In the genomic region with DNA sequence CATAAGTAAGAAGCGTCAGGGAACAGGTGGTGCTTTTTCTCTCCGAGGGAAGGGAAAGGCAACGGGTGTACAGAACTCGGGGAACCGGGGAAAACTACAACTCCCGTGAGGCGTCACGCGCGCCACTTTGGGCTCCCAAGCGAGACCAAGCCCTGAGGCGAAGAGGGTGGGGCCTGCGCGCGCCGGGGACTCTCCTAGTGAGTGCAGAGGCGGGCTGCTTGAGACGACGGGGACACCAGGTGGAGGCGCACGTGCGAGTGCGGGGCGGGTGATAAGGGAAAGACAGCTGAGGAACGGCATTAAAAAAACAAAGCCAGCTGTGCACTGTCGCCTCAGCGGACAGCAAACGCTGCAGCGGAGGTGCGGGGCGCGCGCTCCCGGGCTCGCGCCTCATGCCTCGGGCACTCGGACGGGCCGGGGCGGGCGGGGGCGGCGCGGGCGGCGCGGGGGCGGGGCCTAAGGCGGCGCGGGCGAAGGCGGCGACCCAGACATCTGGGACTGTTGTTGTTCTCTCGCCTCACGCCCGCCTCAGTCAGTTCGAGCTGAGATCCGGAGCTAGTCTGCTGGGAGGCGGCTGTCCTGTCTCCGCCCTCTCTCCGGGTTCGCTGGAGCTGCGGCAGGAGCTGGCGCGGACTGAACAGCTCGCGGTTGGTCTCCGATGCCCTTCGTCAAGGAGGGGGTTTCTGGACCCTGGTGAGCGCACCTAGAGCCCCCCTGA, we compare ENCODE assay signal across 8 mouse cellular contexts. TPM values are rescaled to one million over a fixed set of nuclear protein-coding genes. Genes with fewer than 3 reads are reported as not detected.
DNase-seq lines count a peak whose midpoint lies in the region; ATAC-seq lines count a peak whose summit lies in the region.

A gene (plus strand): TSS at position 237 of the 718 bp plus-strand sequence.

- peak within 1 kb of the TSS; percentile 93 for H3K4me3 ChIP-seq in hindbrain, embryonic 14.5 days (replicated peaks; ENCODE audit: low read length)

- H3K9me3 ChIP-seq in hindbrain, embryonic 14.5 days (ENCODE audit: control insufficient read depth, low read length) = no peaks in the 10 kb centered on the region

- peaks cover 19% of the 10 kb centered on the region; the same call in 1 of the 2 replicates for H3K4me1 ChIP-seq in hindbrain, embryonic 14.5 days (replicated peaks; ENCODE audit: control insufficient read depth, insufficient read depth, low read length)

- WGBS in hindbrain, embryonic 14.5 days = under 1% methylated on average over 71 of the region's 72 CpGs

- H3K27me3 ChIP-seq in hindbrain, embryonic 14.5 days (ENCODE audit: control insufficient read depth, insufficient read depth, low read length) = no peaks in the 10 kb centered on the region

- peak; percentile 97 for DNase-seq in R1 (ENCODE audit: low read depth, low spot score)
- peak; percentile 98 for DNase-seq in cerebellum, postnatal 25 days
- peak; percentile 92 to 95 for DNase-seq in frontal cortex, postnatal 25 days (ENCODE audit: low spot score in 2 of 2)
- DNase-seq in hindbrain, embryonic 14.5 days (ENCODE audit: low spot score) = peak; percentile 94
- peak; percentile 96 to 97 for DNase-seq in layer of hippocampus, postnatal 36 days
- peak; percentile 99 for DNase-seq in lung, postnatal 36 days
- DNase-seq in retina, postnatal 1 day = peak; percentile 97
- peak; percentile 95 to 99 for DNase-seq in urinary bladder, adult 18-20 months (ENCODE audit: low spot score in 2 of 2)

- no peaks in the 10 kb centered on the region for H3K36me3 ChIP-seq in hindbrain, embryonic 14.5 days (replicated peaks; ENCODE audit: control insufficient read depth, insufficient read depth)

- H3K4me2 ChIP-seq in hindbrain, embryonic 14.5 days (replicated peaks) = peak within 1 kb of the TSS; percentile 77

- ATAC-seq in hindbrain, embryonic 14.5 days (ENCODE audit: low FRiP score) = peak; percentile 97

- peak within 1 kb of the TSS; percentile 95 for H3K9ac ChIP-seq in hindbrain, embryonic 14.5 days

- peak within 1 kb of the TSS; percentile 94 for H3K27ac ChIP-seq in hindbrain, embryonic 14.5 days

RNA-seq across cellular contexts. Expression of the gene that starts here (rescaled TPM):
- polyA plus RNA-seq in hindbrain, embryonic 14.5 days (2014; fragmentation: Nextera tagmentation; extraction: Ambion mirVana) = 29.0 and 29.1 TPM in 2 replicates
- total RNA-seq in layer of hippocampus, postnatal 36 days (2021) = 100 to 1,000 TPM; 282 to 309 TPM

Comparison
In these comparisons a context has a peak if more than half of its experiments do, and no peak if none do; other contexts are left out.
1. Peak in every context shown above with its lines: DNase-seq, ATAC-seq, H3K4me3 ChIP-seq and H3K27ac ChIP-seq.